In the genomic region with DNA sequence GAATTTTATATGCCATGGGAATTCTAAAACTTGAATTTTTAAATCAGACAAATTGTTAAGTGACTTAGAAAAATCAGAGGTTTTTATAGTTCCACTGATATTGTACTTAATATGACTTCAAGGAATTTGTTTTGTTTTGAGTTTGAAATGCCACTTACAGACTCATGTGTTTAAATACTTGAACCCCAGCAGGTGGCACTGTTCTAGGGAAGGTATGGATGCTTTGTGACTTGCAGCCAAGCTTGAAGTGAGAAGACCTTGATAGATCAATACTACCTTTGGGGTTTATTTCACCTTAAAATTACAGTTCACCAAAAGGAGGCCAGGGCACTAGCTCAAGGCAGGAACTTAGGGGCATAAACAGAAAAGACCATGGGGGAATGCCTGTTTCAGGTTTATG, we compare ENCODE assay signal across 11 mouse cellular contexts.
DNase-seq lines count a peak whose midpoint lies in the region; ATAC-seq and TF ChIP-seq lines count a peak whose summit lies in the region.
"Had no signal": no experiment of that assay in that cellular context is flagged by ENCODE, and none has a peak within 500 bp of the region (broad histone marks: within the 10 kb centered on the region; RNA-seq: fewer than 3 reads in every experiment).

No protein-coding gene starts in this region.

- no peak overlapping the region for H3K9ac ChIP-seq in kidney, postnatal 0 days (ENCODE audit: low read depth, low read length)
- H3K9ac ChIP-seq in kidney, embryonic 14.5 days (ENCODE audit: low read depth, low read length) = no peak overlapping the region
- no peak overlapping the region for H3K9ac ChIP-seq in ES-E14 (ENCODE audit: insufficient read depth, low read depth, low read length, poor library complexity, severe bottlenecking)

- in situ Hi-C loops in ES-E14 (cut with MboI; ENCODE audit: low sequenced_read_pairs in 2 of 2, unreplicated experiment in 2 of 2) = no loop called here

- H3K4me1 ChIP-seq in kidney, postnatal 0 days (replicated peaks; ENCODE audit: insufficient read depth, low read length) = no peaks in the 10 kb centered on the region
- H3K4me1 ChIP-seq in kidney, embryonic 14.5 days (ENCODE audit: control insufficient read depth, insufficient read depth, low read length) = no peaks in the 10 kb centered on the region
- H3K4me1 ChIP-seq in ES-E14 (ENCODE audit: control insufficient read depth in 2 of 2, insufficient read depth in 2 of 2, low read length in 2 of 2, poor library complexity in 1 of 2) = no peaks in the 10 kb centered on the region
- H3K4me1 ChIP-seq: heart, embryonic 10.5 days had no signal

- no peak overlapping the region for H3K4me2 ChIP-seq in kidney, postnatal 0 days (ENCODE audit: low read length)
- H3K4me2 ChIP-seq in kidney, embryonic 14.5 days (replicated peaks; ENCODE audit: low read depth, low read length) = no peak overlapping the region

- TF ChIP-seq CTCF in kidney, postnatal 0 days (IDR thresholded peaks at IDR 0.05; ENCODE audit: low read depth) = peak; percentile 51

- no peak overlapping the region for H3K4me3 ChIP-seq in kidney, postnatal 0 days (replicated peaks; ENCODE audit: low read depth, low read length)
- H3K4me3 ChIP-seq in kidney, embryonic 14.5 days (ENCODE audit: low read length) = no peak overlapping the region
- no peak overlapping the region for H3K4me3 ChIP-seq in ES-E14 (ENCODE audit: insufficient read depth in 1 of 2, low read depth in 1 of 2, low read length in 2 of 2, poor library complexity in 1 of 2, severe bottlenecking in 1 of 2)
- H3K4me3 ChIP-seq: heart, embryonic 10.5 days had no signal

- intact Hi-C loops in gastrocnemius, postnatal 36 days (cut with DNase I) = no loop called here

- H3K27ac ChIP-seq in kidney, postnatal 0 days = no peak overlapping the region
- no peak overlapping the region for H3K27ac ChIP-seq in kidney, embryonic 14.5 days (ENCODE audit: low read depth, low read length)
- no peak overlapping the region for H3K27ac ChIP-seq in ES-E14 (ENCODE audit: insufficient read depth, low read depth, low read length, poor library complexity, severe bottlenecking)
- H3K27ac ChIP-seq: heart, embryonic 10.5 days had no signal

- no peak for ATAC-seq in kidney, postnatal 0 days (replicated peaks; ENCODE audit: low FRiP score, low read depth)
- ATAC-seq in kidney, embryonic 14.5 days (ENCODE audit: low FRiP score, low TSS enrichment) = no peak
- ATAC-seq: intestine, embryonic 16.5 days; lung, postnatal 0 days had no signal

- peak; percentile 21 for DNase-seq in kidney, postnatal 0 days (ENCODE audit: low spot score)
- DNase-seq in A20 (ENCODE audit: low read depth, low spot score) = peak; percentile 11
- peak; percentile 34 for DNase-seq in ES-E14 (ENCODE audit: low read depth, low spot score)
- DNase-seq in forelimb bud, embryonic 11.5 days (ENCODE audit: low read depth, low spot score) = peak; percentile 26
- DNase-seq in frontal cortex, postnatal 36 days (ENCODE audit: low spot score in 2 of 2) = no peak
- no peak for DNase-seq in gastrocnemius, postnatal 36 days
- DNase-seq: cerebellum, adult 2 months had no signal

- no peaks in the 10 kb centered on the region for H3K36me3 ChIP-seq in kidney, postnatal 0 days (ENCODE audit: insufficient read depth, low read length)
- no peaks in the 10 kb centered on the region for H3K36me3 ChIP-seq in kidney, embryonic 14.5 days (ENCODE audit: control insufficient read depth, insufficient read depth, low read length)
- H3K36me3 ChIP-seq in ES-E14 (ENCODE audit: control insufficient read depth, insufficient read depth, low read length, poor library complexity, severe bottlenecking) = no peaks in the 10 kb centered on the region
- H3K36me3 ChIP-seq: heart, embryonic 10.5 days had no signal

- no peaks in the 10 kb centered on the region for H3K27me3 ChIP-seq in kidney, postnatal 0 days (ENCODE audit: insufficient read depth, low read length)
- no peaks in the 10 kb centered on the region for H3K27me3 ChIP-seq in kidney, embryonic 14.5 days (ENCODE audit: control insufficient read depth, insufficient read depth, low read length)

- no peaks in the 10 kb centered on the region for H3K9me3 ChIP-seq in kidney, postnatal 0 days (replicated peaks; ENCODE audit: low read length)
- H3K9me3 ChIP-seq in kidney, embryonic 14.5 days (ENCODE audit: control insufficient read depth, low read length) = no peaks in the 10 kb centered on the region
- H3K9me3 ChIP-seq in ES-E14 (ENCODE audit: control insufficient read depth, insufficient read depth, low read depth, low read length) = no peaks in the 10 kb centered on the region
- H3K9me3 ChIP-seq: heart, embryonic 10.5 days had no signal

TF ChIP-seq in ES-E14, 5 proteins besides CTCF, POLR2A, EP300 and RAD21:
- no peak for TF ChIP-seq HCFC1 (IDR thresholded peaks at IDR 0.05; ENCODE audit: borderline replicate concordance, insufficient read depth, low read length)
- TF ChIP-seq ZNF384 (IDR thresholded peaks at IDR 0.05; ENCODE audit: low read depth, low read length) = 0 out of 2 replicates have a peak, but pooled peaks have one; percentile 21
- TF ChIP-seq MAFK (IDR thresholded peaks at IDR 0.05; ENCODE audit: insufficient read depth, low read depth, low read length) = no peak

Comparison
In these comparisons a context has a peak if more than half of its experiments do, and no peak if none do; other contexts are left out.
1. DNase-seq: peak in kidney, postnatal 0 days (single experiment), A20 (single experiment), ES-E14 (single experiment) and forelimb bud, embryonic 11.5 days (single experiment); none in frontal cortex, postnatal 36 days (0 of 2) and gastrocnemius, postnatal 36 days (0 of 2).